Mouse (Mus musculus): ENCODE measurements around the gene Tmed5. TPM values are rescaled to one million over a fixed set of nuclear protein-coding genes. Genes with fewer than 3 reads are reported as not detected.
A peak's percentile ranks its signal among the peaks of the same experiment; 100 is the strongest.

Gene Tmed5
- polyA plus RNA-seq (2015; fragmentation: Nextera tagmentation; extraction: Ambion mirVana): 42.0 and 46.8 TPM in 2 replicates

- Histone ChIP-seq H3K27me3 (replicated peaks; ENCODE audit: control insufficient read depth, insufficient read depth, low read length) (no peaks in the 10 kb centered on the region), H3K27ac (ENCODE audit: low read length) (peak within 1 kb of the TSS; percentile 94), H3K4me3 (ENCODE audit: low read length) (peak within 1 kb of the TSS; percentile 79), H3K9ac (ENCODE audit: low read depth, low read length) (peak within 1 kb of the TSS; percentile 83), H3K4me2 (ENCODE audit: low read depth, low read length) (peak within 1 kb of the TSS; percentile 68), H3K9me3 (ENCODE audit: control insufficient read depth, low read length) (no peaks in the 10 kb centered on the region), H3K36me3 (ENCODE audit: control insufficient read depth, insufficient read depth, low read length) (no peaks in the 10 kb centered on the region), H3K4me1 (ENCODE audit: control insufficient read depth, insufficient read depth, low read length) (0 out of 2 replicates have a peak, but pooled peaks cover 3% of the 10 kb centered on the region)
- under 1% methylated on average over 64 of the region's 65 CpGs for WGBS
- peak; percentile 99 for ATAC-seq
Observed at GRCm38 (mm10) chr5:108132441-108133243, at the start of gene Tmed5, which contains the start of gene Ccdc18. Tmed5 (minus strand) TSS chr5:108132620. Ccdc18 (plus strand) TSS chr5:108132875.

GRCm38 (mm10) chr5:108163695-108164094, 31.3 kb upstream of the Tmed5 start:
- Histone ChIP-seq H3K36me3 (ENCODE audit: control insufficient read depth, insufficient read depth, low read length) (no peaks in the 10 kb centered on the region), H3K4me3 (ENCODE audit: low read length) (no peak overlapping the region), H3K27me3 (replicated peaks; ENCODE audit: control insufficient read depth, insufficient read depth, low read length) (no peaks in the 10 kb centered on the region), H3K9me3 (ENCODE audit: control insufficient read depth, low read length) (no peaks in the 10 kb centered on the region), H3K4me2 (ENCODE audit: low read depth, low read length) (no peak overlapping the region), H3K27ac (ENCODE audit: low read length) (no peak overlapping the region), H3K9ac (ENCODE audit: low read depth, low read length) (no peak overlapping the region), H3K4me1 (ENCODE audit: control insufficient read depth, insufficient read depth, low read length) (no peaks in the 10 kb centered on the region)
- 4% methylated on average over 1 of the region's 1 CpGs for WGBS
- ATAC-seq: no peak

GRCm38 (mm10) chr5:108160796-108161195, 28.4 kb upstream of the Tmed5 start:
- no peaks in the 10 kb centered on the region for H3K9me3 ChIP-seq (ENCODE audit: control insufficient read depth, low read length)
- no peaks in the 10 kb centered on the region for H3K4me1 ChIP-seq (ENCODE audit: control insufficient read depth, insufficient read depth, low read length)
- no peak overlapping the region for H3K27ac ChIP-seq (ENCODE audit: low read length)
- no peak for ATAC-seq
- H3K4me3 ChIP-seq (ENCODE audit: low read length): no peak overlapping the region
- no peaks in the 10 kb centered on the region for H3K36me3 ChIP-seq (ENCODE audit: control insufficient read depth, insufficient read depth, low read length)
- 88% methylated on average over 2 of the region's 2 CpGs for WGBS
- no peak overlapping the region for H3K9ac ChIP-seq (ENCODE audit: low read depth, low read length)
- no peak overlapping the region for H3K4me2 ChIP-seq (ENCODE audit: low read depth, low read length)
- H3K27me3 ChIP-seq (replicated peaks; ENCODE audit: control insufficient read depth, insufficient read depth, low read length): no peaks in the 10 kb centered on the region

GRCm38 (mm10) chr5:108152592-108152991, 20.2 kb upstream of the Tmed5 start:
- no peak overlapping the region for H3K27ac ChIP-seq (ENCODE audit: low read length)
- H3K9me3 ChIP-seq (ENCODE audit: control insufficient read depth, low read length): no peaks in the 10 kb centered on the region
- ATAC-seq: no peak
- H3K4me3 ChIP-seq (ENCODE audit: low read length): no peak overlapping the region
- H3K9ac ChIP-seq (ENCODE audit: low read depth, low read length): no peak overlapping the region
- no peaks in the 10 kb centered on the region for H3K27me3 ChIP-seq (replicated peaks; ENCODE audit: control insufficient read depth, insufficient read depth, low read length)
- H3K36me3 ChIP-seq (ENCODE audit: control insufficient read depth, insufficient read depth, low read length): no peaks in the 10 kb centered on the region
- WGBS: 90% methylated on average over 1 of the region's 1 CpGs
- H3K4me1 ChIP-seq (ENCODE audit: control insufficient read depth, insufficient read depth, low read length): no peaks in the 10 kb centered on the region
- no peak overlapping the region for H3K4me2 ChIP-seq (ENCODE audit: low read depth, low read length)

- no peaks in the 10 kb centered on the region for H3K9me3 ChIP-seq (ENCODE audit: control insufficient read depth, low read length)
- under 1% methylated on average over 32 of the region's 32 CpGs for WGBS
- H3K9ac ChIP-seq (ENCODE audit: low read depth, low read length): peak overlapping the region; percentile 83
- H3K27ac ChIP-seq (ENCODE audit: low read length): peak overlapping the region; percentile 94
- no peaks in the 10 kb centered on the region for H3K36me3 ChIP-seq (ENCODE audit: control insufficient read depth, insufficient read depth, low read length)
- ATAC-seq: peak; percentile 62; the same call in 1 of the 2 replicates
- H3K27me3 ChIP-seq (replicated peaks; ENCODE audit: control insufficient read depth, insufficient read depth, low read length): no peaks in the 10 kb centered on the region
- 0 out of 2 replicates have a peak, but pooled peaks cover 3% of the 10 kb centered on the region for H3K4me1 ChIP-seq (ENCODE audit: control insufficient read depth, insufficient read depth, low read length)
- peak overlapping the region; percentile 68 for H3K4me2 ChIP-seq (ENCODE audit: low read depth, low read length)
- H3K4me3 ChIP-seq (ENCODE audit: low read length): peak overlapping the region; percentile 79
Observed at GRCm38 (mm10) chr5:108131849-108132440, 475 bp downstream of the Tmed5 start.

- H3K4me1 ChIP-seq (ENCODE audit: control insufficient read depth, insufficient read depth, low read length): no peaks in the 10 kb centered on the region
- no peaks in the 10 kb centered on the region for H3K9me3 ChIP-seq (ENCODE audit: control insufficient read depth, low read length)
- H3K27ac ChIP-seq (ENCODE audit: low read length): no peak overlapping the region
- H3K4me2 ChIP-seq (ENCODE audit: low read depth, low read length): no peak overlapping the region
- no peaks in the 10 kb centered on the region for H3K27me3 ChIP-seq (replicated peaks; ENCODE audit: control insufficient read depth, insufficient read depth, low read length)
- peaks cover 3% of the 10 kb centered on the region; the same call in 1 of the 2 replicates for H3K36me3 ChIP-seq (ENCODE audit: control insufficient read depth, insufficient read depth, low read length)
- 83% methylated on average over 9 of the region's 9 CpGs for WGBS
- no peak overlapping the region for H3K4me3 ChIP-seq (ENCODE audit: low read length)
- H3K9ac ChIP-seq (ENCODE audit: low read depth, low read length): no peak overlapping the region
- no peak for ATAC-seq
Observed at GRCm38 (mm10) chr5:108120221-108120900, 12.1 kb downstream of the Tmed5 start.

- 91% methylated on average over 4 of the region's 4 CpGs for WGBS
- ATAC-seq: no peak
- Histone ChIP-seq H3K9me3 (ENCODE audit: control insufficient read depth, low read length) (no peaks in the 10 kb centered on the region), H3K27me3 (replicated peaks; ENCODE audit: control insufficient read depth, insufficient read depth, low read length) (no peaks in the 10 kb centered on the region), H3K9ac (ENCODE audit: low read depth, low read length) (no peak overlapping the region), H3K36me3 (ENCODE audit: control insufficient read depth, insufficient read depth, low read length) (peaks cover 3% of the 10 kb centered on the region; the same call in 1 of the 2 replicates), H3K4me1 (ENCODE audit: control insufficient read depth, insufficient read depth, low read length) (no peaks in the 10 kb centered on the region), H3K4me2 (ENCODE audit: low read depth, low read length) (no peak overlapping the region), H3K4me3 (ENCODE audit: low read length) (no peak overlapping the region), H3K27ac (ENCODE audit: low read length) (no peak overlapping the region)
Observed at GRCm38 (mm10) chr5:108117693-108118092, 14.7 kb downstream of the Tmed5 start.

GRCm38 (mm10) chr5:108109346-108109745, 23.1 kb downstream of the Tmed5 start:
- Histone ChIP-seq H3K9me3 (ENCODE audit: control insufficient read depth, low read length) (no peaks in the 10 kb centered on the region), H3K36me3 (ENCODE audit: control insufficient read depth, insufficient read depth, low read length) (no peaks in the 10 kb centered on the region), H3K27me3 (replicated peaks; ENCODE audit: control insufficient read depth, insufficient read depth, low read length) (no peaks in the 10 kb centered on the region), H3K4me3 (ENCODE audit: low read length) (no peak overlapping the region), H3K9ac (ENCODE audit: low read depth, low read length) (no peak overlapping the region), H3K4me2 (ENCODE audit: low read depth, low read length) (no peak overlapping the region), H3K4me1 (ENCODE audit: control insufficient read depth, insufficient read depth, low read length) (no peaks in the 10 kb centered on the region), H3K27ac (ENCODE audit: low read length) (no peak overlapping the region)
- no peak for ATAC-seq
- 94% methylated on average over 7 of the region's 7 CpGs for WGBS

GRCm38 (mm10) chr5:108104306-108104705, 28.1 kb downstream of the Tmed5 start:
- H3K4me1 ChIP-seq (ENCODE audit: control insufficient read depth, insufficient read depth, low read length): no peaks in the 10 kb centered on the region
- no peaks in the 10 kb centered on the region for H3K27me3 ChIP-seq (replicated peaks; ENCODE audit: control insufficient read depth, insufficient read depth, low read length)
- no peak for ATAC-seq
- 87% methylated on average over 5 of the region's 5 CpGs for WGBS
- H3K27ac ChIP-seq (ENCODE audit: low read length): no peak overlapping the region
- H3K36me3 ChIP-seq (ENCODE audit: control insufficient read depth, insufficient read depth, low read length): peaks cover 5% of the 10 kb centered on the region; the same call in 1 of the 2 replicates
- H3K9ac ChIP-seq (ENCODE audit: low read depth, low read length): no peak overlapping the region
- H3K4me3 ChIP-seq (ENCODE audit: low read length): no peak overlapping the region
- H3K4me2 ChIP-seq (ENCODE audit: low read depth, low read length): no peak overlapping the region
- no peaks in the 10 kb centered on the region for H3K9me3 ChIP-seq (ENCODE audit: control insufficient read depth, low read length)
